Mouse (Mus musculus): ENCODE measurements around the gene Tlnrd1.

Tlnrd1 gene

GRCm38 (mm10) chr7:83884921-83885532 is 922 bp upstream of the Tlnrd1 start:
- peak; percentile 88 for DNase-seq (ENCODE audit: low read depth, low spot score)

- peak; percentile 87 for DNase-seq (ENCODE audit: low read depth, low spot score)
Observed at GRCm38 (mm10) chr7:83883276-83884020, 657 bp downstream of the Tlnrd1 start.

- peak; percentile 72 for DNase-seq (ENCODE audit: low read depth, low spot score)
Observed at GRCm38 (mm10) chr7:83882633-83883275, 1.4 kb downstream of the Tlnrd1 start.

- DNase-seq (ENCODE audit: low read depth, low spot score) = peak; percentile 76
Observed at GRCm38 (mm10) chr7:83882150-83882632, 1.9 kb downstream of the Tlnrd1 start.

GRCm38 (mm10) chr7:83878676-83879448 is 5.2 kb downstream of the Tlnrd1 start:
- DNase-seq (ENCODE audit: low read depth, low spot score) = peak; percentile 96

- no peak for DNase-seq (ENCODE audit: low read depth, low spot score)
Observed at GRCm38 (mm10) chr7:83877088-83877487, 7.0 kb downstream of the Tlnrd1 start.

- no peak for DNase-seq (ENCODE audit: low read depth, low spot score)
Observed at GRCm38 (mm10) chr7:83869839-83870543, 14.1 kb downstream of the Tlnrd1 start.

GRCm38 (mm10) chr7:83868200-83868599 is 15.9 kb downstream of the Tlnrd1 start:
- DNase-seq (ENCODE audit: low read depth, low spot score) = no peak

GRCm38 (mm10) chr7:83863554-83863953 is 20.6 kb downstream of the Tlnrd1 start:
- no peak for DNase-seq (ENCODE audit: low read depth, low spot score)

GRCm38 (mm10) chr7:83859378-83860083 is 24.6 kb downstream of the Tlnrd1 start:
- DNase-seq (ENCODE audit: low read depth, low spot score) = peak; percentile 18

- no peak for DNase-seq (ENCODE audit: low read depth, low spot score)
Observed at GRCm38 (mm10) chr7:83857921-83858320, 26.2 kb downstream of the Tlnrd1 start.

- no peak for DNase-seq (ENCODE audit: low read depth, low spot score)
Observed at GRCm38 (mm10) chr7:83857208-83857488, 27.0 kb downstream of the Tlnrd1 start.

GRCm38 (mm10) chr7:83856353-83857207 is 27.5 kb downstream of the Tlnrd1 start:
- DNase-seq (ENCODE audit: low read depth, low spot score) = no peak

GRCm38 (mm10) chr7:83855203-83855602 is 28.9 kb downstream of the Tlnrd1 start:
- no peak for DNase-seq (ENCODE audit: low read depth, low spot score)

GRCm38 (mm10) chr7:83852381-83853380 is 31.4 kb downstream of the Tlnrd1 start:
- DNase-seq (ENCODE audit: low read depth, low spot score) = peak; percentile 13

- no peak for DNase-seq (ENCODE audit: low read depth, low spot score)
Observed at GRCm38 (mm10) chr7:83851569-83852380, 32.3 kb downstream of the Tlnrd1 start.

GRCm38 (mm10) chr7:83847187-83848075 is 36.7 kb downstream of the Tlnrd1 start:
- no peak for DNase-seq (ENCODE audit: low read depth, low spot score)

All from ZHBTc4 (cell line).